Mouse (Mus musculus): ENCODE results near the gene Nlrc5. TPM values are rescaled to one million over a fixed set of nuclear protein-coding genes. Genes with fewer than 3 reads are reported as not detected.

Nlrc5 gene
- polyA plus RNA-seq (2015; fragmentation: Nextera tagmentation; extraction: Ambion mirVana): 0.54 and 1.3 TPM in 2 replicates

GRCm38 (mm10) chr8:94433981-94434466 is at the start of gene Nlrc5:
Nlrc5 (plus strand) TSS chr8:94434356.

GRCm38 (mm10) chr8:94386214-94387026 is 47.7 kb upstream of the Nlrc5 start, which contains the start of gene Herpud1:
Herpud1 (plus strand) TSS chr8:94386438.

GRCm38 (mm10) chr8:94532873-94533671 is 98.9 kb downstream of the Nlrc5 start, which contains the start of gene Cpne2:
Cpne2 (plus strand) TSS chr8:94532990.

Small RNAs within 50 kb of the gene (microRNA-seq; reads per million reads assigned to microRNA genes)
- 0 reads per million in 2 experiments for gene Mir7072

Other genes starting within 250 kb of the Nlrc5 start
- gene Nup93, start 219.8 kb upstream of the Nlrc5 start, polyA plus RNA-seq (2015; fragmentation: Nextera tagmentation; extraction: Ambion mirVana): 16.2 and 19.3 TPM in 2 replicates
- gene Slc12a3, start 105.2 kb upstream of the Nlrc5 start, polyA plus RNA-seq (2015; fragmentation: Nextera tagmentation; extraction: Ambion mirVana): not detected in 2 replicates
- 84.0 and 92.7 TPM in 2 replicates for gene Herpud1, start 47.9 kb upstream of the Nlrc5 start, polyA plus RNA-seq (2015; fragmentation: Nextera tagmentation; extraction: Ambion mirVana)
- gene Cpne2, start 98.6 kb downstream of the Nlrc5 start, polyA plus RNA-seq (2015; fragmentation: Nextera tagmentation; extraction: Ambion mirVana): 11.8 and 12.9 TPM in 2 replicates
- gene Rspry1, start 167.6 kb downstream of the Nlrc5 start, polyA plus RNA-seq (2015; fragmentation: Nextera tagmentation; extraction: Ambion mirVana): 15.9 and 17.0 TPM in 2 replicates
- 27.3 and 35.0 TPM in 2 replicates for gene Fam192a, start 167.6 kb downstream of the Nlrc5 start, polyA plus RNA-seq (2015; fragmentation: Nextera tagmentation; extraction: Ambion mirVana)
- 93.3 and 94.7 TPM in 2 replicates for gene Arl2bp, start 232.2 kb downstream of the Nlrc5 start, polyA plus RNA-seq (2015; fragmentation: Nextera tagmentation; extraction: Ambion mirVana)